Mouse (Mus musculus): ENCODE measurements around the gene Clpp.

Gene Clpp

GRCm38 (mm10) chr17:56988441-56988840, 1.7 kb upstream of the Clpp start:
- peak; percentile 13 for DNase-seq

GRCm38 (mm10) chr17:56988921-56989430, 1.1 kb upstream of the Clpp start:
- peak; percentile 25 for DNase-seq

- DNase-seq: peak; percentile 36
These were observed 514 bp upstream of the Clpp start for GRCm38 (mm10) chr17:56989467-56990114.

GRCm38 (mm10) chr17:56990966-56991365, 861 bp downstream of the Clpp start:
- peak; percentile 11 for DNase-seq

GRCm38 (mm10) chr17:56995046-56995445, 4.9 kb downstream of the Clpp start:
- DNase-seq: no peak

GRCm38 (mm10) chr17:56996506-56996905, 6.4 kb downstream of the Clpp start:
- peak; percentile 23 for DNase-seq

- DNase-seq: peak; percentile 90
These were observed 7.0 kb downstream of the Clpp start, which contains the start of gene Alkbh7 for GRCm38 (mm10) chr17:56997029-56997667. Gene Alkbh7, plus strand, starts transcription at chr17:56997339.

- DNase-seq: peak; percentile 15
These were observed 9.3 kb downstream of the Clpp start for GRCm38 (mm10) chr17:56999414-56999813.

GRCm38 (mm10) chr17:56999968-57000609, 10.0 kb downstream of the Clpp start, which contains the start of gene Pspn:
Gene Pspn, minus strand, starts transcription at chr17:57000018.
- DNase-seq: no peak

- no peak for DNase-seq
These were observed 11.1 kb downstream of the Clpp start for GRCm38 (mm10) chr17:57001228-57001627.

- no peak for DNase-seq
These were observed 13.9 kb downstream of the Clpp start for GRCm38 (mm10) chr17:57003994-57004393.

- DNase-seq: no peak
These were observed 17.2 kb downstream of the Clpp start for GRCm38 (mm10) chr17:57007137-57007905.

GRCm38 (mm10) chr17:57010911-57011235, 20.8 kb downstream of the Clpp start:
- no peak for DNase-seq

GRCm38 (mm10) chr17:57011236-57012141, 21.4 kb downstream of the Clpp start, which contains the start of the genes Gtf2f1 and Gm17949:
Gene Gtf2f1, minus strand, starts transcription at chr17:57011288.
Gene Gm17949, plus strand, starts transcription at chr17:57011469.
- DNase-seq: peak; percentile 90

- peak; percentile 43 for DNase-seq
These were observed 22.2 kb downstream of the Clpp start for GRCm38 (mm10) chr17:57012245-57012795.

GRCm38 (mm10) chr17:57019693-57020092, 29.6 kb downstream of the Clpp start:
- no peak for DNase-seq

GRCm38 (mm10) chr17:57020960-57021359, 30.9 kb downstream of the Clpp start:
- no peak for DNase-seq

- DNase-seq: no peak
These were observed 37.4 kb downstream of the Clpp start for GRCm38 (mm10) chr17:57027471-57027870.

GRCm38 (mm10) chr17:57029691-57030090, 39.6 kb downstream of the Clpp start:
- DNase-seq: no peak

GRCm38 (mm10) chr17:57030931-57031660, 41.0 kb downstream of the Clpp start, which contains the start of gene Khsrp:
Gene Khsrp, minus strand, starts transcription at chr17:57031522.
- no peak for DNase-seq
